Mouse (Mus musculus) bone marrow, adult 2 months (tissue): ENCODE data around the gene Syce3.

Experiments used
- CTCF ChIP-seq: fragments of 200-500 bp; IDR thresholded peaks from 2 replicates; pipeline ENCODE4 v1.5.1; 2011; ENCODE audit warnings: low read length, control low read depth; ENCODE audit not compliant: control insufficient read depth, insufficient read depth
- POLR2A ChIP-seq: fragments of 200-500 bp; IDR thresholded peaks from 2 replicates; pipeline ENCODE4 v1.6.1; 2011; ENCODE audit warnings: low read depth, mild to moderate bottlenecking, control low read depth, low read length, borderline replicate concordance; ENCODE audit not compliant: control insufficient read depth

- TF ChIP-seq POLR2A, result no peak
- no peak for TF ChIP-seq CTCF
Measured at GRCm38 (mm10) chr15:89396883-89397282, 13.4 kb downstream of the Syce3 start.
